Mouse (Mus musculus) spleen, postnatal 36 days (tissue): ENCODE data around the gene Ankrd60.

ENCODE experiments used
- DNase-seq, 2 experiments: peaks; one replicate each; pipeline ENCODE4 v3.0.0; 2022; ENCODE audit warnings: low spot score in 2 of 2, mixed read lengths in 1 of 2

Ankrd60 gene

DNA sequence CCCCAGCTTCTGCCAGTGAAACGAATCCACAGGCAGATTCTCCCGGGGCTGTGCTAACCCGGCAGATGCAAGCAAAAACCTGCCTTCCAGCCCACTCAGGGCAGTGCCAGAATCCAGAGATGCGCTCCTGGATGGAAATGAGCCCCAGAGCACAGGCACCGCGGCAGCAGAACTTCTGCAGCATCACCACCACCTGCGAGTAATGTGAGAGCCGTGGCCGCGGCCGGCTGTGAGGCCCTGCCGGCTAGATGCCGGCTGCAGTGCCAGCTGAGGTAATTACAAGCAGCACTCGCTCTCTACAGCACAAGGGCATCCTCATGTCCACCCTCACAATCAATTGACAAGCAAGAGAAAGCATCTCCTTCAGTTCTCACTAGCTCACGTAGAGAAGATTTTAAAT is 6.2 kb upstream of the Ankrd60 start:
- no peak for DNase-seq

DNA sequence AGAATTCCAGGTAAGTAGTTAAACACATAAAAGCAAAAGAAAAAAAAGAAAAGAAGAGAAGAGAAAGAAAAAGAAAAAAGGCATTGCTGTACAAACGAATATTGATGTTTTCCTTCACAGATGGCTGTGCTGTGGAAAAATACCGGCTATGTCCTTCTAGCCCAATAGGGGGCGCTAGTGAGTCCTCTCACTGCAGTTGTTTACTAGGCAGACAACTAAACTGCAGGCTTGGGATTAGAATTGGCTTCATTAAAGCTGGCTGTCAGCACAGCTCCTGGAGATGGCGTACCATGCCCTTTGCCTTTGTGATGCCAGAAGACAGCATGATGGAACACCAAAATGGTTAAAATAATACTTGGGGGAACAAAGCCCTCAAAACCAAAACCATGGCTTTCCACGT is 5.3 kb upstream of the Ankrd60 start:
- no peak for DNase-seq

DNA sequence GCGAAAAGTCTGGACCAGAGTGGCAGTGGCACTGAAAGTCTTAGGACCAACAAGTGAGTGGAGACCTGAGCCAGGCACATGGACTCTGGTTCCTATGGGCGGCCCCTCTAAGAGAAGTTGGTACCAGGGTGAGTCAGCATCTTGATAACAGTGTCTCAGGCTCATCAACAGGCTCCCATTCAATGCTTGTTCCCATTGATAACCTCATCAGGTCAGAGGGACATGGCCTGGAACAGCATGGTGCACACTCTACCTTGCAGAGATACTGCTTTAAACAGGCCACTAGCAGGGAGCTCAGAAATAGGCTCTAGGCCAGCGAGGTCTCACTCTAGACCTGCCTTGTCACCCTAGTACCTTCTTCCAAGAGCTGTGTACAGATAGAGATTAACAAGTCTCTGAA is 4.7 kb upstream of the Ankrd60 start:
- no peak for DNase-seq

DNA sequence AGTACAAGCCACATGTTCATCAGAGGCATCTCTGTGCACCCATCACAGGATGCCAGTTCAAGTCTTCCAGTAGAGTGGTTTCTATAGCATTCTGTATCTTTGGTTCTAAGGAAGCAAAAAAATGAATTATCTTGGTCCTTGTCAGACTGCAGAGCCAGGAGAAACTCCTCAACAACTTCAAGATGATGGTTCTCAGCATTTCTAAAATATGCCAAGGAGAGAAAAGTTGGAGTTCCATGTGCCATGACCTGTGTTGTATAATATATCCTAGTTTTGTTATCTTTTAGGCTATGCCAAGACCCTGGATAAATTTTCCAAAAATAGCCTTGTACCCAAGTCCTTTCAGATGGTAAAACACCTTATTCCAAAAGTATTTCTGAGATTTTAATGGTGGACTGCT is 2.9 kb upstream of the Ankrd60 start:
- DNase-seq, result no peak

DNA sequence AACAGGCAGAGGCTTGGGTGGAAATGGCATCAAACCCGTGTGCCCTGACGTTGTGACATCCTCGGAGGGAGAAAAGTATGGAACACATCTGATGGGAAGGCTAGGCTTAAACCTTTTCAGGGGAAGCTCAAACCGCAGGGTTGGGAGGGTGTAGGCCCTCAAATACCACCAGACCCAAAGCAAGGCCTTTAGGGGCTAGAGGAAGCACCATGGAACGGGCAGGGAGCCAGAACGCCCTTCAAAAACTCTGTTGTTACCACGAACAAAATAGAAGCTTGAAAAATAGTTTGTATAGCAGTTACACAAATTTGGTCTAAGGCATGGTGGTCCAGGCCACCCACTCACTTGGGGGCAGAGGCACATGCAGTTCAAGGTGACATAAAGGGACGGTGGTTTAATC is 430 bp upstream of the Ankrd60 start:
- no peak for DNase-seq

DNA sequence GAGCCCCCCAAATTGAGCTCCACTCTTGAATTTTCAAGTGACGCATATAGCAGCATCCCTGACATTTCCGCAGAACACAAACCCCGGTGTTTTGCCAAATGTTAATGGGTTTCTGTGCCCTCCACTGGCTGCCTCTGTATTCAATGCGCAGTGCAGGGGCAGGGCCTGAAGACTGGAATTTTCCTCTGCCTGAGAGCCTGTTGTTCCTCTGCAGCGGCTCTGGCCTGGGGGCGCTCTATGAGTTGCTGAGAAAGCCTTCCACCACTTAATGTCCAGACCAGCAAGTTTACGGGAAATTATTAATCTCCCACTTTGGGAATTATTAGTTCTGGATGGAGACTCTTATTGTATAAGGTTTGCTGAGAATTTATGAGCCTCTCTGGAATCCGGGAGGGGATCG is 14.0 kb downstream of the Ankrd60 start:
- no peak for DNase-seq

DNA sequence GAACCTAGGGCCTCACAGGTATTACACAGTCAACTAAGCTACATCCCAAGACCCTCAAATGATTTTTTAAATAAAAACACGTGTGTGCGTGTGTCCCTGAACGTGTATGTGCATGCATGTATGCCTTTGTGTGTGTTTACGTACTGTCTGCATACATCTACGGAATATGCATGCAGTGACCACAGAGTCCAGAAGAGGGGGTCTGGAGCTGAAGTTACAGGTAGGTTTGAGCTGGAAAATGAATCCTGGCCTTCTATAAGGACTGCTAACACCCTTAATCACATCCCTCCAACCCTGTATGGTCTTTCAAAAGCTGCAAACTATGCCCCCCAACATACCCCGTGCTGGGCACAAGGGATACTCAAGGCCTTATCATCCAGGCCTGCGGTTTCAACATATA is 14.8 kb downstream of the Ankrd60 start:
- DNase-seq, result no peak

DNA sequence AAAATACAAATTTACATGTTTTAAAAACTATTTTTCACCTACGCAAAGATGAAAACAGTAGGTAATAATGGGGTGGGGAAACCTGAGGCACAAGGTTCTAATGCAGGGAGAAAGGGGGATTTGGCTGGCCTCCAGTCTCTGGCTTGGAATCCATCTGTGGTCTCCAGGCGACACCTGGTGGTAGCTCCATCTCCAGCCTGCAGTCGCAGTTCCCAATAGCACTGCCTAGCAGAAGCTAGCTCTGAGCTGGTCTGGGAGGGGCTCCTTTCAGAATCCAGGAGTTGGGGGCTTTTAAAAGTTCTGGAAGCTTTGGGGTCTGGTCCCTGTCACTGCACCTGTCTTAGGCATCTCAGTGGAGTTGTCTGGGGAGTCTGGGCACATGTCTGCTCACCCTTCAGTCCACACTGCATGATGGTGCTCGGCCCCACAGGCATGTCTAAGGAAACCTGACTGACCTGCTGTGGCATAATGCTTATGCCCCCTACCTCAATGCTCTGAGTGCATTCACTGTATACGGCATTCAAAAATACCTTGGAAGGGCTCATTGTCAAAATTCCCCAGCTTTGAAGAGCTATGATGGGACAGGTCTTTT is 16.2 kb downstream of the Ankrd60 start:
- peak; percentile 31 to 34 for DNase-seq

DNA sequence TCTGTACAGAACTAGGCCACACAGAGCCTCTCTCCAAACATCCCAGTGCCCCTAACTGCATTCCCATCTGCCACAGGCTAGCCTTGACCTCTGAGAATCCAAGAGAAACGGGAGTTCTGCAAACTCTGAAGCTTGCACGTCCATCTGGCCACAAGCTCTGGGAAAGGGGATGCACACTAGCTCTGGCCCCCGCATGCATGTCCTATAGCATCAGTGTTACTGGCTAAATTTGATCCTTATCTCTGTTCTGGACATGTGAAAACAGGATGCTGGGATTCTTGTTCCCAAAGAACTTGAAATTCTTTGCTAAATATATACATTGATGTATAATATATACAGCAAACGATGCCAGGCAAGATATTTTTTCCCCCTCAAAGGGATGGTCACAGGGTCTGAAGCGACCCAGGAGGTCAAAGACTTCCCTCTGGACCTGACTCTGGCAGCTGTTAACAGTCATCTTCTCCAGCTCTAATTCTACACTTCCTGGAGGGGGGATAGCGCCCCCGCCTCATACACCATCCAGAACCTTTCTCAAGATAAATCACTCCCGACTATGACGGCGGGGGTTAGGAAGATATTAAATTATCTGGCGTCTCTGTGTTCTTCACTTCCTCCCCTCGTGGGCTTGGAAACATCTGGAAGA is 19.3 kb downstream of the Ankrd60 start:
- no peak for DNase-seq

DNA sequence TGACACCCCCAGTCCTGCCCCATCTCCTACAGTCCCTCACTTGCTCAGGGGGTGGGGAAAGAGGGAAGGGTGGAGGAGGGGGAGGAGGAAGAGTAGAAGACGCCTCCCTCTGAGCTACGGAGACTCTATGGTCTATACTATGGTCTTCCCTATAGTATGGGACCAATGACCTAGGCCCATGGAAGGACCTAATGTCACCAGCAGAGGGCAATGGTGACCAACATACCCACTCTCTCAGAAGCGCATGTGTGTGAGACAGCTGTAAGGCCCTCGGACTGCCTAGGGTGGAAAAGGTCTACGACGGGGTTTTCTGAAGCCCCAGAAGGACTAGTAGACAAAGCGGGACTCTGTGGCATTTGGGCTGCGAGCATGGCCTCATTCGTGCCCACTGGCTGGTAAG is 24.3 kb downstream of the Ankrd60 start:
- peak; percentile 23 to 39 for DNase-seq

DNA sequence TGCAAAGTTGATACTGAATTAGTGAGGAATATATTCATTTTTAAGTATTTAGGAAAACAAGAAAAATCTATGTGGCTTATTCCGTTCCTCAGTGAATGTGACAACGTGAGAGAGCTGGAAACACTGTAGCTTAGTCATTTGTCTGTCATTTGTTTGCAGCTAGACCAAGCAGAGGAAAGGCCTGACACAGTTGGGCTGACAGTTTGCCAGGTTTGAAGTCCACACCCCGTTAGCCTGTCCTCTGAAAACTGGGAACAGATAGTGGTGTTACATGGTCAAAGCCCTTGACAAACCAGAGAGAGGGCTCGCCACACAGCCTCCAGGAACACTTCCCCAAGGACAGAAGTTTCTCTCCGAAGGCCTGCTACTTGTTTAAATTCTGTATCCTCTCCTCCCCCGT is 27.5 kb downstream of the Ankrd60 start:
- DNase-seq, result no peak

DNA sequence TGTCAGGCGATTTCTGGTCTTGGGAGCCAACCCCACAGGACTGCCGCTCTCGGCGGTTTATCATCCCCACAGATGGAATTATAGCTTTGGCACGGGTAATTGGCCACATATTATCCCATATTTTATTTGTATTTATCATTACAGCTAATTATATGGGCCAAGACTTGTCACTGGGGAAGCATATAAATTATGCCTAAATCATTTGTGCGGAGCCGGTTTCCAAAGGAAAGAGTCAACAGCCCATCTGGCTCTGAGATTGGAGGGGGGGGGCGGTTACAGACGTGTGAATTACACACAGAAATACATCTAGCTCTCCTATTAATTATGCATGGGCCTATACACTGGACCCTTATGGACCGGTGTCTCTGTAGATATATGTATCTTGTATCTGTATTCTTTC is 28.9 kb downstream of the Ankrd60 start:
- DNase-seq, result no peak

DNA sequence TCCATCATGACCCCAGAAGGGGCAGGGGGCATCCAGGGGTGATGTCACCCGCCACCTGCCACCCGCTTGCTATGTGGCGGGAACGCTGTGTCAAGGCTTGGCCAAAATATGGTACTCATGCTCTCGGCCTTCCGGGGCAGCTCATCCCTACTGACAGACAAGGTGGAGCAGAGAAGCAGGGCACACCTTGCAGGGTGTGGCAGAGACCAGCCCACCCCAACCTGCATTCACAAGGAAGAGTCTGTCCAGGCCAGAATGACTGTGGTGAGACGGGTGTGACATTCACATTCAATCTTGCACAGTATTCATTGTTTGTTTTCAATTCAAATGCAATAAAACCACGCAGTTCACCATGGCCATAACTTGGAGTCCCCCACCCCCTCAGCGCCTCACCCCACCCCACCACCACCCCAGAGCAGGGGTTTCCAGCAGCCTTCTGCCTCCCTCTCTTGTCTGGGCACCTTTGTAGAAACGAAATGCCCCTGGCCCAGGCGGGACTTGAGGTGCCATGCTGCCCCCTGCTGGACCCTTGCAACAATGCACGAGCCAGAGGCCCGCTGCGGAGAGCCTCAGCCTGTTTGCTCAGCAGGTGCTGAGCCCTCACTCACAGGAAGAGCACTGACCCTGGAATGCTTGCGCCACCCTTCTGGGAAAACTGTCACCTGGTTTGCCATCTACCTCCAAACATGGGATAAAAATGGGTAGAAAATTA is 32.0 kb downstream of the Ankrd60 start:
- DNase-seq, result peak; percentile 64 to 70

DNA sequence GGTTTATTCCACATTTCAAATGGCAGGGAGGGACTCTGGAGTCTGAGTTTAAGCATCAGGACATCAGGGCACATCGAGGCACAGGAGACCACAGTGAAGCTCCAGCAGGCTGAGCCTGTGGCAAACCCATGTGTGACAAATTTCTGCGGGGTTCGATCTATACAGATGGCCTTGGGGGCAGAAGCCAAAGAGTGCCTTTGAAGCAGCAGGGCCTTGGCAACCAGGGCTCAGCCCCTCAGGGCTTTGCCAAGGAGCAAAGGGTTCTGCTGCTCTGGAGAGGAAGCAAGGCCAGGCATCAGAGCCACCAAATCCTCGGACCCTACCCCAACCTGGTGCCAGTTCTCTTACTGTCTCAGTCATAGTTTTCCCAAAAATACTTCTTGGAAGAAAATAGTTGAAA is 35.4 kb downstream of the Ankrd60 start:
- no peak for DNase-seq

DNA sequence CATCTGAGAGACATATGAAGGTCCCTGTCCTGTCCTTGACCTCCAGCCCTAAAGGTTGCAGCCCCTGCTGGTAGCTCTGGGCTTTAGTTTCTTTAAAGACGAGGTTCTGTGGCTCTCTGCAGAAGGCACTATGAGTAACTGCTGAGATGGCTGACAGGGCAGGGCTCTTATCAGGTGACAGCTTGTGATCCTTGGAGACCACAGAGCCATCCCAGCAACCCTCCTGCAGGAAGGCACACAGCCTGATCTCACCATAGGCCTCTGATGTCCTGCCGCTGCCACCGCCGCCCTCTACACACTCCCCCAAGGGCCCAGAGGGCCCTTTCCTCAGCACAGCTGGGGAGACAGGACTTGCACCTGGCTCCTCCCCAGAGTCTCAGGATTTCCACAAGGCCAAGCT is 36.4 kb downstream of the Ankrd60 start:
- no peak for DNase-seq

DNA sequence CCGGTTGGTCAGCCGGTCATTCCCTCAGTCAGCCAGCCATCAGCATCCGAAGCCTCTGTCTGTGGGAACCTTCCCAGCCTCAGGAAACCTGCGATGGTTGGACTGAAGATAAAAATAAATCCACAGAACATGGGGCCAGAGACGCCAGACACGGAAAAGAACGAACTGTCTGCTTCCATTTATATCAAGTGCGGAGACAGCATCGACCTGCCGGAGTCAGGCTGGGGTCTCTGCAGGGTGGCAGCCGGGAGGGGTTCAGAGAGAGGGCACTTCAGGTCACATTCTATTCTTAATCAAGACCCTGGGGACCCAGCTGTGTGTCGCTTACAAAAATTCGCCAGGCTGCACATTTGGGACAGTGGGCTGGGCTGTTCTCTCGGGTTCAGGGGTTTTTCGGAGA is 38.4 kb downstream of the Ankrd60 start:
- no peak for DNase-seq

DNA sequence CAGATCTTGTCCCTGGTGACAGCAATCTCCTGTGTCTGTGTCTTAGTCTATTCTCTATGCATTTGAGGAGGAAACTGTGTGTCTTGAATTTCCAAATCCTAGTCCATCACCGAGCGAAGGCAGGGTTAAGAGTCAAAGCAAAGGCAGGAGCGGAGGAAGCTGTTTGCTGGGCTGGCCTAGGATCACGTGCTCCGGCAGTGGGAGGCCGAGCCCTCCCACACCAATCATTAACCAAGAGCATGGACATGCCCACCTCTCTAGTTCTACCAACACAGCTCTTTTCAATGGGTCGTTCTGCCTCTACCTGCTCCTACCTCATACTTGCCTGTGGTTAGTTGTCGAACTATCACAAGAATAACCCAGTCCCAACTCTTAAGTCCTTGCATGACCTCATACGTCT is 42.3 kb downstream of the Ankrd60 start:
- DNase-seq, result no peak

DNA sequence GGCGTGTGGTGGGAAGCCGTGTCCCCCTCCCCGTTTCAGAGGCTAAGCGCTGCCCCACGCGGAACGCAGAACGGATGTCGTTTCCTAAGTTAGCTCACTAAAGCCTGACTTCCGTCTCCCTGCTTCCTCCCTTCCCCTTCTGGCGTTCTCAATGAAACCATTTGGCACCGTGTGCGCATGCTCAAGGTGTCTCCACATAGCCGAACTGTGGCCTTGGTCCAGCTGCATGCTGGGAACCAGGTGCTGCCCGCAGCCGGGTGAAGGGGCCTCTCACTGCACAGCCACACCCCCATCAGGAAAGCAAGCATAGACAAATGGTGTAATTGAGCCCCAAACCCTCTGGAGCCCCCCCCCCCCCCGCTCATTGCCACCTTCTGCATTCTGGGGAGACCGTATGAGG is 42.8 kb downstream of the Ankrd60 start:
- no peak for DNase-seq

DNA sequence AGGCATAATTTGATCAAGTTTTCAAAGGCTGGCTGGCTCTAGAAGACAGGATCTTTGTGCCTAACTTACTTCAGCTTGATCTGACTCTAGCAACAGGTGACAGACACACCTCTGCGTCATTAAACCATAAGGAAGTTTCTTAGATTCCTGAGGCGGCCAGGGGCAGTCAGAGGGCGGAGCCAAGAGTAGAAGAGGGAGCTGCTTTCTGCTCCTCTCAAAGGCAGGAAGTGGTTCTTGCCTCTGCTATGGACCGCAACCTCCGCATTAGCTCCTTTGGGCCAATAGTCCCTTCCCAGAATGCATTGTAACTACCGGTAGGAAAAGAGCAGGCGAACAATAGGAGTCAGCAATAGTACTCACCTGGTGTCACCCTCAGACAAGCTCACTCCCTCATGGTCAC is 43.6 kb downstream of the Ankrd60 start:
- peak; percentile 36 to 40 for DNase-seq

DNA sequence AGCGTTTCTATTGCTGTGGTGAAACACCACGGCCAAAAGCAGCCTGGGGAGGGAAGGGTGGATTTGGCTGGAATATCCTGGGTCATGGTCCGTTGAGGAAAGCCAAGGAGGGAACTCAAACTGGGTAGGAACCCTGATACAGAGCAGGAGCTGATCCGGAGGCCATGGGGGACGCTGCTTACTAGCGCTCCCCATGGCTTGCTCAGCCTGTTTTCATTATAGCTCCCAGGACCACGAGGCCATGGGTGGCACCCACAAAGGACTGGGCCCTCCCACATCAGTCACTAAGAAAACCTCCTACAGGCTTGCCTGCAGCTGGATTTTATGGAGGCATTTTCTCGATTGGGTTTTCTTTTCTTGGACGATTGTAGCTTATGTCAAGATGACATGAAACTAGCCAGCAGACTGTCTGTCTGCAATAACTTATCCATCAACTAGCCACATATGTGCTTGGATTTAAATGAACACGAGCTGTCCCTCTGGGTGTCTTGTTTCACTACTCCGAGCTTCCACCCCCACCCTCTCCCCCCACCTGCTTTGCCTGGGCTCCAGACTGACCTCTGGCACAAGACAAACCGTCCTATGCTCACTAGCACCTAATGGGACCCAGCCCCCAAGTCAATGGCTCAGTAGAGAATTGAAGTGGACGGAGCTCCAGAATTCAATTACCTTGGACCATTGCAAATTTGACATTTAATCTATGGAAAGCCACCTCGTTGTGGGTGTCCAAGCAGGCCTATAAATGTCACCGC is 45.3 kb downstream of the Ankrd60 start:
- DNase-seq, result no peak

DNA sequence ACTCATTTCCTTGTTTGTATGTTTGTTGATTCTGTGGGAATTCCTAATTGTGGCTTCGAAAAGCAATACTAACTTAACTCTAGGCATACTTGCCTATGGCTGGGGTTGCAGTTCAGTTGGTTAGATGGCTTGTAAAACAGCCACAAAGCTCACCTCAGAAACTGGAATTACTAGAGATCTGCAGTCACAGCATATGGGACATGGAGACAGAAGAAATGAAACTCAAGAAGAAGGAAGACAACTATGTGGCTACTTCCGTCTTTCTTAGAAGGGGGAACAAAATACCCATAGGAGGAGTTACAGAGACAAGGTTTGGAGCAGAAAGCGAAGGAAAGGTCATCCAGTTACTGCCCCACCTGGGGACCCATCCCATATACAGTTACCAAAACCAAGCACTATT is 49.7 kb downstream of the Ankrd60 start:
- no peak for DNase-seq

DNA sequence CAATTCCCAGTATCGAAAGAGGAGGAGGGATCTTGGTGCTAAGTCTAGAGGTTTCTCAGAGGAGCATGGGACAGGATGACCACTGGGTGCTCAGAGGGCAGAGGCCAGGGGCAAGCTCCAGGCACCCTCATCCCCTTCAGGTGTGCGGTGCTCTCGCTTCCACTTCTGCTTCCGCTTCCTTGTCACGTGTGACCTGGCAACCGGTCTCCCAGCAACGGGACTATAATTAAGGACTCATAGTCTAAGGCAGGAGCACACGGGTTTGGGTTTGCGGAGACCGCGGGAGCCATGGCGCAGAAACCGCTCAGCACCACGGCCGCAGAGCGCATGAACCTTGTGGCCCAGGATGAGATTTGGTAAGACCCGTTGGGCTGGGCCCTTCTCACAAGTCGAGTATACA is 55.8 kb downstream of the Ankrd60 start, which contains the start of gene 1700021F07Rik:
TSS of gene 1700021F07Rik (plus strand) at position 211 of the 400 bp plus-strand sequence.
- no peak for DNase-seq
